Mouse (Mus musculus): Measurements from ENCODE around the gene Igfl3.
A peak's percentile ranks its signal among the peaks of the same experiment; 100 is the strongest.

The Igfl3 gene

GRCm38 (mm10) chr7:18176194-18176593 lies at the start of gene Igfl3:
Gene Igfl3 (plus strand): TSS chr7:18176494.
- no peak for DNase-seq

- DNase-seq = peak; percentile 31
These were observed 34.6 kb downstream of the Igfl3 start for GRCm38 (mm10) chr7:18210938-18211337.

- DNase-seq = no peak
These were observed 38.4 kb downstream of the Igfl3 start for GRCm38 (mm10) chr7:18214699-18215098.
